Mouse (Mus musculus) spleen, adult 2 months (tissue): Measurements from ENCODE around the gene Lefty2. TPM values are rescaled to one million over a fixed set of nuclear protein-coding genes. Genes with fewer than 3 reads are reported as not detected.
"Not testable (repeated sequence)": the region's sequence is repeated elsewhere in the genome, so short reads cannot be mapped to it uniquely, and the experiment has no call there.

Source experiments
- DNase-seq, 2 experiments: peaks; one replicate each; pipeline versions ENCODE4 v3.0.0 to v3.0.0-alpha.2; 2012 to 2021; ENCODE audit warnings: low spot score in 2 of 2, low read depth in 1 of 2
- H3K27ac ChIP-seq: fragments of 200-500 bp; 2 replicates; pipeline ENCODE4 v1.5.1; 2012; ENCODE audit warnings: low read length, inconsistent platforms; ENCODE audit not compliant: insufficient read depth
- H3K27me3 ChIP-seq: fragments of 200-500 bp; 2 replicates; pipeline ENCODE4 v1.6.1; 2012; ENCODE audit warnings: mild to moderate bottlenecking, moderate library complexity, low read length, inconsistent platforms; ENCODE audit not compliant: control insufficient read depth, insufficient read depth
- H3K36me3 ChIP-seq: fragments of 200-500 bp; 2 replicates; pipeline ENCODE4 v1.6.1; 2012; ENCODE audit warnings: mild to moderate bottlenecking, low read length, inconsistent platforms; ENCODE audit not compliant: control insufficient read depth, insufficient read depth
- H3K4me1 ChIP-seq: fragments of 200-500 bp; 2 replicates; pipeline ENCODE4 v1.6.1; 2011; ENCODE audit warnings: inconsistent platforms; ENCODE audit not compliant: control insufficient read depth, insufficient read depth, insufficient read length
- H3K4me3 ChIP-seq: fragments of 200-500 bp; 2 replicates; pipeline ENCODE4 v1.5.1; 2011; ENCODE audit warnings: mild to moderate bottlenecking, inconsistent platforms; ENCODE audit not compliant: insufficient read depth, insufficient read length; ENCODE audit errors: extremely low read depth
- CTCF ChIP-seq: fragments of 200-500 bp; IDR thresholded peaks from 2 replicates; pipeline ENCODE4 v1.5.1; 2011; ENCODE audit warnings: mild to moderate bottlenecking, inconsistent platforms; ENCODE audit not compliant: insufficient read depth, insufficient read length, insufficient replicate concordance; ENCODE audit errors: extremely low read depth
- POLR2A ChIP-seq: fragments of 200-500 bp; IDR thresholded peaks from 2 replicates; pipeline ENCODE4 v1.6.1; 2011; ENCODE audit warnings: low read depth, low read length, inconsistent platforms
- WGBS: fragments of 180-500 bp; shearing (Covaris S2); methylation state at CpG from one replicate; pipeline ENCODE4 v1.1.7; 2018; 5-methylcytosine and 5-hydroxymethylcytosine counted together
- polyA plus RNA-seq: library from polyadenylated mRNA; depleted of rRNA; stranded (reverse); fragments of >200 nt; gene quantifications from 2 replicates; pipeline ENCODE4 v1.2.3, GENCODE M21; 2012

Lefty2 gene
- polyA plus RNA-seq, 1 experiment, result not detected

DNA sequence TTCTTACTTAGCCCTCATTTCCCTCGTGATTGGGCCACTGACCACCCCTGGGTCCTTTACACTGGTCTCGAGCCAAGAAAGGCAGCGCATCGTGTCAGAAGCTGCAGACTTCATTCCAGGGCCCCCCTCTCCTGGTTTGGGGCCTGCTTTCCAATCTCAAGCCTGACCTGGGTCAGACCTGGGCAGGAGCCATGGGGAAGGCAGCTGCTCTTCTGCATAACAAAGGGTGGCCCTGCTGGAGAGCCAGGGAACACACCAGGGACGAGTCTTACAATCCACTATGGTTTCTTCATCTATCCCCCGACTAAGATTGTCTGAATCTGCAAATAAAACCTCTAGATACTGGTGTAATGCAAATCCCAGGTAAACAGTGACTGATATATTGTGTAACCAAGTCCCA, 40.8 kb downstream of the Lefty2 start:
- Histone ChIP-seq H3K4me1 (peaks cover 2% of the 10 kb centered on the region; the same call in 1 of the 2 replicates), H3K4me3 (no peak overlapping the region), H3K36me3 (no peaks in the 10 kb centered on the region), H3K27me3 (no peaks in the 10 kb centered on the region), H3K27ac (no peak overlapping the region)
- TF ChIP-seq POLR2A (no peak), CTCF (no peak)
- DNase-seq, result no peak
- 79% methylated on average over 6 of the region's 6 CpGs for WGBS

DNA sequence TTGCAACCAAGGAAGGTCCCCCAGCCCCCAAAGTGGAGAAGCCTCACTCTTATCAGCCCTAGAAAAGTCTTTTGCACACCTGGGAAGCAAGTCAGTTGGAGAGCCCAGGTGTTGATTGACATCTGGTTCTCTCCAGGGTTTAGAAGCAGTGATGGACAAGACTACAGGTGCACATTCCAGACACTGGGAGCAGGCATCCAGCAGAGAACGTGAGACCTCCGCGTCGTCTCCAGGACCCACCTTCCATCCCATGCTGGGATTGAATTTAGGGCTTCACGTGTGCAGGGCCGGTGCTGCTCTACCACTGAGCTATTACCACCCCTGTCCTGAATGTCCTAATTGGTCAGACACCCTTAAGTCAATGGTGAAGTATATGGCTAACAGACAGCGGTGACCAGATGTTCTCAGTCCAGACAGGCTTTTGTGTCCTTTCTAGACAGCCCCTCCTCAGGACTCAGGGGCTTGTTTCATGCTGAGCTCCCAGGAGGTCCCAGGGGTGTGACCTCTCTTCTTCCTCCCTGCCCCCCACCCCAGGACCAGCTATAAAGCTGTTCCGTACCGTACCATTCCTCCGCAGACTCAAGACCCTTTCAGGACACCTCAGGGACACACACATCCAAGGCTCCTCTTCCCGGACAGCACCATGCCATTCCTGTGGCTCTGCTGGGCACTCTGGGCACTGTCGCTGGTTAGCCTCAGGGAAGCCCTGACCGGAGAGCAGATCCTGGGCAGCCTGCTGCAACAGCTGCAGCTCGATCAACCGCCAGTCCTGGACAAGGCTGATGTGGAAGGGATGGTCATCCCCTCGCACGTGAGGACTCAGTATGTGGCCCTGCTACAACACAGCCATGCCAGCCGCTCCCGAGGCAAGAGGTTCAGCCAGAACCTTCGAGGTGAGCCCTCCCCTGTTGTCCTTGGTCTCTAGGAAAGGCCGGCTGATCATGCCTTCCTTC, 41.8 kb downstream of the Lefty2 start, which contains the start of gene Lefty1:
Gene Lefty1, plus strand, starts transcription at position 556 of the 953 bp plus-strand sequence.
- DNase-seq, result no peak
- Histone ChIP-seq H3K4me3 (no peak within 1 kb of the TSS), H3K4me1 (no peaks in the 10 kb centered on the region; the same call in 1 of the 2 replicates), H3K36me3 (no peaks in the 10 kb centered on the region), H3K27ac (no peak within 1 kb of the TSS), H3K27me3 (no peaks in the 10 kb centered on the region)
- no peak for TF ChIP-seq POLR2A
- TF ChIP-seq CTCF, result no peak
- 91% methylated on average over 21 of the region's 21 CpGs for WGBS

DNA sequence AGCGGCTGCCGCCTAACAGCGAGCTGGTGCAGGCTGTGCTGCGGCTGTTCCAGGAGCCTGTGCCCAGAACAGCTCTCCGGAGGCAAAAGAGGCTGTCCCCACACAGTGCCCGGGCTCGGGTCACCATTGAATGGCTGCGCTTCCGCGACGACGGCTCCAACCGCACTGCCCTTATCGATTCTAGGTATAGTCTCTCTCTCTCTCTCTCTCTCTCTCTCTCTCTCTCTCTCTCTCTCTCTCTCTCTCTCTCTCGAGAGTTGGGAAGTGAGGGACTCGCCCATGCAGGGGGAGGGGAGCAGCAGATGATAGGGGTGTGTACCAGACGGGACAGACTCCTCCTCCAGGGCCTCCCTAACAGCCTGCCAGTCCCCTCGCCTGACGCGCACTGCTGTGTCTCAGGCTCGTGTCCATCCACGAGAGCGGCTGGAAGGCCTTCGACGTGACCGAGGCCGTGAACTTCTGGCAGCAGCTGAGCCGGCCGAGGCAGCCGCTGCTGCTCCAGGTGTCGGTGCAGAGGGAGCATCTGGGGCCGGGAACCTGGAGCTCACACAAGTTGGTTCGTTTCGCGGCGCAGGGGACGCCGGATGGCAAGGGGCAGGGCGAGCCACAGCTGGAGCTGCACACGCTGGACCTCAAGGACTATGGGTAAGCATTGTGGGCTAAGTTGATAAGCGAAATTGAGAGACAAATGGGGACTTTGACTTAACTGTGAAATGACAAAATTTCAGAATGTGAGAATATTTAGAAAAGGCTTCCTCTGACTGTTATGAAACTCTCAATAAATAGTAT, 43.9 kb downstream of the Lefty2 start:
- not testable (repeated sequence) for H3K4me1 ChIP-seq, H3K27ac ChIP-seq, DNase-seq, H3K27me3 ChIP-seq, H3K36me3 ChIP-seq
- 12% methylated on average over 39 of the region's 41 CpGs for WGBS
- peak overlapping the region; percentile 43 for H3K4me3 ChIP-seq

DNA sequence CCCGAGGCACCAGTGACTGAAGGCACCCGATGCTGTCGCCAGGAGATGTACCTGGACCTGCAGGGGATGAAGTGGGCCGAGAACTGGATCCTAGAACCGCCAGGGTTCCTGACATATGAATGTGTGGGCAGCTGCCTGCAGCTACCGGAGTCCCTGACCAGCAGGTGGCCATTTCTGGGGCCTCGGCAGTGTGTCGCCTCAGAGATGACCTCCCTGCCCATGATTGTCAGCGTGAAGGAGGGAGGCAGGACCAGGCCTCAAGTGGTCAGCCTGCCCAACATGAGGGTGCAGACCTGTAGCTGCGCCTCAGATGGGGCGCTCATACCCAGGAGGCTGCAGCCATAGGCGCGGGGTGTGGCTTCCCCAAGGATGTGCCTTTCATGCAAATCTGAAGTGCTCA, 44.7 kb downstream of the Lefty2 start:
- 96% methylated on average over 13 of the region's 13 CpGs for WGBS
- not testable (repeated sequence) for H3K27me3 ChIP-seq, H3K27ac ChIP-seq

DNA sequence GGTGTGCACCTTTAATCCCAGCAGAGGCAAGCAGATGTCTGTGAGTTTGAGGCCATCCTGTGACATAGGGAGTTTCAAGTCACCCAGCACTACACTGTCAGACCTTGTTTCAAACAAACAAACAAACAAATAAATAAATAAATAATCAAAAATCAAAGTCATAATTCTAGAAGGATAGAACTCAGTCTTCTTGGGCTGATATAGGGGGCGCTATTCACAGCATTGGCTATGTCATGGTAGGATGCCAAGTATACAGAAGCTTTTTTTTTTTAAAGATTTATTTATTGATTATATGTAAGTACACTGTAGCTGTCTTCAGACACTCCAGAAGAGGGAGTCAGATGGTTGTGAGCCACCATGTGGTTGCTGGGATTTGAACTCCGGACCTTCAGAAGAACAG, 45.9 kb downstream of the Lefty2 start:
- WGBS, result 89% methylated on average over 2 of the region's 2 CpGs
- H3K27me3 ChIP-seq, DNase-seq, H3K4me3 ChIP-seq, H3K4me1 ChIP-seq, H3K36me3 ChIP-seq, H3K27ac ChIP-seq: not testable (repeated sequence)

More for the DNA sequence above, 44.7 kb downstream of the Lefty2 start:
- not testable (repeated sequence) for H3K4me3 ChIP-seq, H3K4me1 ChIP-seq, H3K36me3 ChIP-seq, DNase-seq

DNA sequence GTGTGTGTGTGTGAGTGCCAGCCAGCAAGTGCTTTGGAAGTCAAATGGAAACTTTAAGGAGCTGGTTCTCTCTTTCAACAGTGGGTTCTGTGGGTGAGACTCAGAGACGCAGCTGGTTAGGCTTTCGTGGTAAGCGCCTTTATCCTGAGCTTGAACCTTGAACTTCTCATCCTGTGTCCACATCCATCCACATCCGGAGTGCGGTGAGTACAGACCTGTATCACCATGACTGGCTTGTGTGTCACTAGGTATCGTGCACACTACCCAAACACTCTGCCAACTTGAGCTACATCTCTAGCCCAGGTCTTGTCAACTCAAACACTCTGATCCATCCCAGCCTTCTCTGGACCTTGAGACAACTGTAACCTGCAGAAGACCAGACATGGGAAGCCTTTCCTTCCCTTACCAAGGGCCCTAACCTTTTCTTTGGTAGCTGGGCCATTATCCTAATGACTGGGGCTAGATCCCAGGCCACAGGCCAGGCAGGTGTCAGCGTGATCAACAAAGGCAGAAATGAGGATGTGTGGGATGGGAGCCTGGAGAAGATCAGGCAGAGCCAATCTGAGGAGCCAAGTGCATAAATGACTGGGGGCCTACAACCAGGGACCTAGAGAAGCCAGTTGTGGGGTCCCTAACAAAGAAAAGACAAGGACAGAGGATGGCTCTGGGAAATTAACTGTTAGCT, 48.0 kb downstream of the Lefty2 start:
- Histone ChIP-seq H3K27ac (no peak overlapping the region; the same call in 1 of the 2 replicates), H3K4me3 (no peak overlapping the region)

More for the DNA sequence above, 48.0 kb downstream of the Lefty2 start:
- Histone ChIP-seq H3K27me3 (no peaks in the 10 kb centered on the region), H3K4me1 (peaks cover 21% of the 10 kb centered on the region), H3K36me3 (no peaks in the 10 kb centered on the region)
- DNase-seq, result no peak
- TF ChIP-seq CTCF (no peak), POLR2A (no peak)
- WGBS, result 70% methylated on average over 7 of the region's 7 CpGs
